Mouse (Mus musculus): ENCODE measurements at regions not wholly inside any gene's neighbourhood (a gene's known extent, or its start where the extent isn't known, plus 50 kb on each side); places are given as distances from the start of the nearest gene placed in this dataset.
"Not testable (repeated sequence)": the region's sequence is repeated elsewhere in the genome, so short reads cannot be mapped to it uniquely, and the experiment has no call there.

GRCm38 (mm10) chr3:21585767-21586166 is 490.7 kb upstream of the Tbl1xr1 start:
- Histone ChIP-seq H3K27ac (ENCODE audit: insufficient read depth, low read depth, low read length) (no peak overlapping the region), H3K4me1 (ENCODE audit: control insufficient read depth, insufficient read depth, low read length) (no peaks in the 10 kb centered on the region), H3K4me3 (ENCODE audit: insufficient read depth, low read depth, low read length) (no peak overlapping the region)
- TF ChIP-seq POLR2A (IDR thresholded peaks at IDR 0.05; ENCODE audit: insufficient read depth, low read depth, low read length) (no peak), CTCF (IDR thresholded peaks at IDR 0.05; ENCODE audit: insufficient read depth, low read depth, low read length) (no peak)
- 91% methylated on average over 3 of the region's 3 CpGs for WGBS

- Histone ChIP-seq H3K4me1 (ENCODE audit: control insufficient read depth, insufficient read depth, low read length) (no peaks in the 10 kb centered on the region), H3K4me3 (ENCODE audit: insufficient read depth, low read depth, low read length) (no peak overlapping the region), H3K27ac (ENCODE audit: insufficient read depth, low read depth, low read length) (no peak overlapping the region)
- 99% methylated on average over 2 of the region's 2 CpGs for WGBS
- no peak for TF ChIP-seq CTCF (IDR thresholded peaks at IDR 0.05; ENCODE audit: insufficient read depth, low read depth, low read length)
- no peak for TF ChIP-seq POLR2A (IDR thresholded peaks at IDR 0.05; ENCODE audit: insufficient read depth, low read depth, low read length)
Measured at GRCm38 (mm10) chr3:21606846-21607245, 469.6 kb upstream of the Tbl1xr1 start.

GRCm38 (mm10) chr3:21610231-21610630 is 466.2 kb upstream of the Tbl1xr1 start:
- no peak overlapping the region for H3K27ac ChIP-seq (ENCODE audit: insufficient read depth, low read depth, low read length)
- TF ChIP-seq CTCF (IDR thresholded peaks at IDR 0.05; ENCODE audit: insufficient read depth, low read depth, low read length) (no peak), POLR2A (IDR thresholded peaks at IDR 0.05; ENCODE audit: insufficient read depth, low read depth, low read length) (no peak)
- no peak overlapping the region for H3K4me3 ChIP-seq (ENCODE audit: insufficient read depth, low read depth, low read length)
- no peaks in the 10 kb centered on the region for H3K4me1 ChIP-seq (ENCODE audit: control insufficient read depth, insufficient read depth, low read length)
- whole genome bisulfite sequencing: 96% methylated on average over 2 of the region's 2 CpGs

GRCm38 (mm10) chr3:21621745-21622144 is 454.7 kb upstream of the Tbl1xr1 start:
- no peaks in the 10 kb centered on the region for H3K4me1 ChIP-seq (ENCODE audit: control insufficient read depth, insufficient read depth, low read length)
- no peak overlapping the region for H3K27ac ChIP-seq (ENCODE audit: insufficient read depth, low read depth, low read length)
- H3K4me3 ChIP-seq (ENCODE audit: insufficient read depth, low read depth, low read length): no peak overlapping the region
- no peak for TF ChIP-seq POLR2A (IDR thresholded peaks at IDR 0.05; ENCODE audit: insufficient read depth, low read depth, low read length)
- no peak for TF ChIP-seq CTCF (IDR thresholded peaks at IDR 0.05; ENCODE audit: insufficient read depth, low read depth, low read length)
- WGBS: 95% methylated on average over 2 of the region's 2 CpGs

- no peak for TF ChIP-seq CTCF (IDR thresholded peaks at IDR 0.05; ENCODE audit: insufficient read depth, low read depth, low read length)
- no peak for TF ChIP-seq POLR2A (IDR thresholded peaks at IDR 0.05; ENCODE audit: insufficient read depth, low read depth, low read length)
- H3K27ac ChIP-seq (ENCODE audit: insufficient read depth, low read depth, low read length): no peak overlapping the region
- no peaks in the 10 kb centered on the region for H3K4me1 ChIP-seq (ENCODE audit: control insufficient read depth, insufficient read depth, low read length)
- 99% methylated on average over 2 of the region's 2 CpGs for WGBS
- H3K4me3 ChIP-seq (ENCODE audit: insufficient read depth, low read depth, low read length): no peak overlapping the region
Measured at GRCm38 (mm10) chr3:21625039-21625438, 451.4 kb upstream of the Tbl1xr1 start.

- no peak for TF ChIP-seq CTCF (IDR thresholded peaks at IDR 0.05; ENCODE audit: insufficient read depth, low read depth, low read length)
- no peak for TF ChIP-seq POLR2A (IDR thresholded peaks at IDR 0.05; ENCODE audit: insufficient read depth, low read depth, low read length)
- no peak overlapping the region for H3K4me3 ChIP-seq (ENCODE audit: insufficient read depth, low read depth, low read length)
- 40% methylated on average over 3 of the region's 3 CpGs for WGBS
- no peak overlapping the region for H3K27ac ChIP-seq (ENCODE audit: insufficient read depth, low read depth, low read length)
- H3K4me1 ChIP-seq (ENCODE audit: control insufficient read depth, insufficient read depth, low read length): no peaks in the 10 kb centered on the region
Measured at GRCm38 (mm10) chr3:21626029-21626428, 450.4 kb upstream of the Tbl1xr1 start.

GRCm38 (mm10) chr3:21627048-21627447 is 449.4 kb upstream of the Tbl1xr1 start:
- not testable (repeated sequence) for H3K27ac ChIP-seq (ENCODE audit: insufficient read depth, low read depth, low read length); H3K4me1 ChIP-seq (ENCODE audit: control insufficient read depth, insufficient read depth, low read length); H3K4me3 ChIP-seq (ENCODE audit: insufficient read depth, low read depth, low read length)
- WGBS: 99% methylated on average over 2 of the region's 2 CpGs

GRCm38 (mm10) chr3:21633600-21634221 is 442.7 kb upstream of the Tbl1xr1 start:
- Histone ChIP-seq H3K4me3 (ENCODE audit: insufficient read depth, low read depth, low read length) (no peak overlapping the region), H3K4me1 (ENCODE audit: control insufficient read depth, insufficient read depth, low read length) (no peaks in the 10 kb centered on the region), H3K27ac (ENCODE audit: insufficient read depth, low read depth, low read length) (no peak overlapping the region)
- no peak for TF ChIP-seq CTCF (IDR thresholded peaks at IDR 0.05; ENCODE audit: insufficient read depth, low read depth, low read length)
- TF ChIP-seq POLR2A (IDR thresholded peaks at IDR 0.05; ENCODE audit: insufficient read depth, low read depth, low read length): no peak
- 14% methylated on average over 1 of the region's 1 CpGs for WGBS

- 94% methylated on average over 4 of the region's 4 CpGs for WGBS
- H3K4me3 ChIP-seq (ENCODE audit: insufficient read depth, low read depth, low read length): no peak overlapping the region
- H3K27ac ChIP-seq (ENCODE audit: insufficient read depth, low read depth, low read length): no peak overlapping the region
- no peaks in the 10 kb centered on the region for H3K4me1 ChIP-seq (ENCODE audit: control insufficient read depth, insufficient read depth, low read length)
- no peak for TF ChIP-seq POLR2A (IDR thresholded peaks at IDR 0.05; ENCODE audit: insufficient read depth, low read depth, low read length)
- TF ChIP-seq CTCF (IDR thresholded peaks at IDR 0.05; ENCODE audit: insufficient read depth, low read depth, low read length): no peak
Measured at GRCm38 (mm10) chr3:21634675-21635204, 441.7 kb upstream of the Tbl1xr1 start.

- no peaks in the 10 kb centered on the region for H3K4me1 ChIP-seq (ENCODE audit: control insufficient read depth, insufficient read depth, low read length)
- WGBS: 89% methylated on average over 5 of the region's 5 CpGs
- H3K4me3 ChIP-seq (ENCODE audit: insufficient read depth, low read depth, low read length): no peak overlapping the region
- no peak overlapping the region for H3K27ac ChIP-seq (ENCODE audit: insufficient read depth, low read depth, low read length)
- TF ChIP-seq CTCF (IDR thresholded peaks at IDR 0.05; ENCODE audit: insufficient read depth, low read depth, low read length) (no peak), POLR2A (IDR thresholded peaks at IDR 0.05; ENCODE audit: insufficient read depth, low read depth, low read length) (no peak)
Measured at GRCm38 (mm10) chr3:21638886-21639285, 437.6 kb upstream of the Tbl1xr1 start.
